ENCODE assay signal across 21 mouse cellular contexts in the genomic region with DNA sequence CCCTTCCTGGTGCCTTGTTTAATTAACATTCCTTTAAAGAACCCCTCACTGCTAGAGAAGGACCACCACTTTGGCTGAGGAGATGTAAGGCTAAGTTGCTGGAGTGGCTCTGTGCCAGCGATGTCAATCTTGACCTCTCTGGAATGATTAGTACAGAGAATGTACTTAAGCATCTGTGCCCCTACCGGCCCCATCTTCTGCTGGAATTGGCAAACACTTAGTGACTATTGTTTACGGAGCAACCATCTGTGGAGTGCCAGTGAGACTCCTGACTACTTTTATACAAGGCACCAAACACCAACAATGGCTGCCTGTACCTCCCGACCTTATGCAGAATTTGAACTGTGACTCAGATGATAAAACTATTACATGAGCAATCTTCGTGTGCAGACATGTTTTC.
A peak's percentile ranks its signal among the peaks of the same experiment; 100 is the strongest.
DNase-seq lines count a peak whose midpoint lies in the region; ATAC-seq lines count a peak whose summit lies in the region.
"Had no signal": no experiment of that assay in that cellular context is flagged by ENCODE, and none has a peak within 500 bp of the region (broad histone marks: within the 10 kb centered on the region; RNA-seq: fewer than 3 reads in every experiment).

No protein-coding gene starts in this region.

- H3K4me3 ChIP-seq in hindbrain, embryonic 11.5 days (ENCODE audit: low read depth, low read length): no peak overlapping the region
- H3K4me3 ChIP-seq in hindbrain, embryonic 10.5 days: no peak overlapping the region
- no peak overlapping the region for H3K4me3 ChIP-seq in midbrain, embryonic 15.5 days
- no peak overlapping the region for H3K4me3 ChIP-seq in midbrain, embryonic 14.5 days (replicated peaks; ENCODE audit: low read depth, low read length)
- H3K4me3 ChIP-seq in embryonic facial prominence, embryonic 14.5 days (ENCODE audit: low read depth, low read length): no peak overlapping the region
- H3K4me3 ChIP-seq in neural tube, embryonic 13.5 days: no peak overlapping the region
- H3K4me3 ChIP-seq: gastrocnemius, adult 2 months; limb, embryonic 15.5 days; liver, embryonic 15.5 days; myocyte had no signal

- peak; percentile 48 for ATAC-seq in hindbrain, embryonic 11.5 days (ENCODE audit: low FRiP score)
- 0 out of 2 replicates have a peak, but pooled peaks have one; percentile 42 for ATAC-seq in midbrain, embryonic 15.5 days (replicated peaks)
- no peak for ATAC-seq in midbrain, embryonic 14.5 days (ENCODE audit: low FRiP score, low TSS enrichment)
- ATAC-seq in embryonic facial prominence, embryonic 14.5 days (ENCODE audit: low read depth): peak; percentile 57; the same call in 1 of the 2 replicates
- peak; percentile 64 for ATAC-seq in neural tube, embryonic 13.5 days (ENCODE audit: low read depth)
- ATAC-seq in erythroid progenitor cell, adult 5-6 weeks (replicated peaks; ENCODE audit: low FRiP score, poor library complexity, severe bottlenecking): no peak
- ATAC-seq: lung, postnatal 0 days had no signal

- H3K4me1 ChIP-seq in hindbrain, embryonic 11.5 days (replicated peaks; ENCODE audit: control insufficient read depth, insufficient read depth, low read length): no peaks in the 10 kb centered on the region; the same call in 1 of the 2 replicates
- no peaks in the 10 kb centered on the region for H3K4me1 ChIP-seq in hindbrain, embryonic 10.5 days (replicated peaks)
- peaks cover 2% of the 10 kb centered on the region; the same call in 1 of the 2 replicates for H3K4me1 ChIP-seq in midbrain, embryonic 15.5 days
- H3K4me1 ChIP-seq in midbrain, embryonic 14.5 days (ENCODE audit: control insufficient read depth, insufficient read depth, low read length): peaks cover 3% of the 10 kb centered on the region; the same call in 1 of the 2 replicates
- no peaks in the 10 kb centered on the region for H3K4me1 ChIP-seq in embryonic facial prominence, embryonic 14.5 days (ENCODE audit: control insufficient read depth, insufficient read depth, low read length)
- H3K4me1 ChIP-seq in neural tube, embryonic 13.5 days (replicated peaks): peaks cover 17% of the 10 kb centered on the region
- H3K4me1 ChIP-seq: limb, embryonic 15.5 days; liver, embryonic 15.5 days had no signal

- no peak overlapping the region for H3K4me2 ChIP-seq in hindbrain, embryonic 11.5 days (replicated peaks; ENCODE audit: low read depth, low read length)
- no peak overlapping the region for H3K4me2 ChIP-seq in midbrain, embryonic 15.5 days
- no peak overlapping the region for H3K4me2 ChIP-seq in midbrain, embryonic 14.5 days (ENCODE audit: low read length)
- H3K4me2 ChIP-seq in embryonic facial prominence, embryonic 14.5 days (ENCODE audit: low read depth, low read length): no peak overlapping the region
- no peak overlapping the region for H3K4me2 ChIP-seq in neural tube, embryonic 13.5 days
- H3K4me2 ChIP-seq: heart, embryonic 11.5 days; limb, embryonic 15.5 days; liver, embryonic 15.5 days had no signal

- H3K27me3 ChIP-seq in hindbrain, embryonic 11.5 days (ENCODE audit: control insufficient read depth, insufficient read depth, low read length): no peaks in the 10 kb centered on the region
- H3K27me3 ChIP-seq in hindbrain, embryonic 10.5 days (ENCODE audit: insufficient read depth, poor library complexity, severe bottlenecking): no peaks in the 10 kb centered on the region
- no peaks in the 10 kb centered on the region for H3K27me3 ChIP-seq in midbrain, embryonic 15.5 days (replicated peaks)
- no peaks in the 10 kb centered on the region for H3K27me3 ChIP-seq in midbrain, embryonic 14.5 days (ENCODE audit: control insufficient read depth, insufficient read depth, low read length)
- H3K27me3 ChIP-seq in embryonic facial prominence, embryonic 14.5 days (replicated peaks; ENCODE audit: control insufficient read depth, insufficient read depth, low read length): no peaks in the 10 kb centered on the region
- no peaks in the 10 kb centered on the region for H3K27me3 ChIP-seq in neural tube, embryonic 13.5 days
- H3K27me3 ChIP-seq: limb, embryonic 15.5 days; liver, embryonic 15.5 days had no signal

- H3K9me3 ChIP-seq in hindbrain, embryonic 11.5 days (ENCODE audit: control insufficient read depth, low read length): no peaks in the 10 kb centered on the region
- no peaks in the 10 kb centered on the region for H3K9me3 ChIP-seq in hindbrain, embryonic 10.5 days
- H3K9me3 ChIP-seq in midbrain, embryonic 15.5 days: no peaks in the 10 kb centered on the region
- no peaks in the 10 kb centered on the region for H3K9me3 ChIP-seq in midbrain, embryonic 14.5 days (ENCODE audit: control insufficient read depth, low read length)
- H3K9me3 ChIP-seq in embryonic facial prominence, embryonic 14.5 days (ENCODE audit: control insufficient read depth, low read length): no peaks in the 10 kb centered on the region
- no peaks in the 10 kb centered on the region for H3K9me3 ChIP-seq in neural tube, embryonic 13.5 days
- H3K9me3 ChIP-seq: limb, embryonic 15.5 days; liver, embryonic 15.5 days had no signal

- no peaks in the 10 kb centered on the region for H3K36me3 ChIP-seq in hindbrain, embryonic 11.5 days (ENCODE audit: control insufficient read depth, insufficient read depth, low read length)
- H3K36me3 ChIP-seq in hindbrain, embryonic 10.5 days: no peaks in the 10 kb centered on the region
- no peaks in the 10 kb centered on the region for H3K36me3 ChIP-seq in midbrain, embryonic 15.5 days (replicated peaks)
- no peaks in the 10 kb centered on the region for H3K36me3 ChIP-seq in midbrain, embryonic 14.5 days (ENCODE audit: control insufficient read depth, insufficient read depth, low read length)
- H3K36me3 ChIP-seq in embryonic facial prominence, embryonic 14.5 days (ENCODE audit: control insufficient read depth, insufficient read depth, low read length): no peaks in the 10 kb centered on the region
- no peaks in the 10 kb centered on the region for H3K36me3 ChIP-seq in neural tube, embryonic 13.5 days
- H3K36me3 ChIP-seq: limb, embryonic 15.5 days; liver, embryonic 15.5 days had no signal

- H3K9ac ChIP-seq in hindbrain, embryonic 11.5 days (ENCODE audit: low read depth, low read length): no peak overlapping the region
- H3K9ac ChIP-seq in midbrain, embryonic 15.5 days: no peak overlapping the region
- no peak overlapping the region for H3K9ac ChIP-seq in midbrain, embryonic 14.5 days (replicated peaks; ENCODE audit: low read length)
- no peak overlapping the region for H3K9ac ChIP-seq in embryonic facial prominence, embryonic 14.5 days (ENCODE audit: low read depth, low read length)
- no peak overlapping the region for H3K9ac ChIP-seq in neural tube, embryonic 13.5 days
- H3K9ac ChIP-seq: limb, embryonic 15.5 days; liver, embryonic 15.5 days had no signal

- no peak for DNase-seq in hindbrain, embryonic 11.5 days (ENCODE audit: low spot score)
- no peak for DNase-seq in hindbrain, embryonic 10.5 days (ENCODE audit: low spot score)
- DNase-seq in midbrain, embryonic 14.5 days: no peak
- DNase-seq in embryonic facial prominence, embryonic 14.5 days (ENCODE audit: low spot score): peak; percentile 56
- DNase-seq in yolk sac, embryonic 10.5 days (ENCODE audit: low spot score): no peak
- DNase-seq: B cell, adult 2 months; cerebellum, adult 8-10 months; gastrocnemius, adult 2 months; heart, postnatal 10 days; kidney, adult 2 months; kidney, postnatal 10 days; right cerebral cortex, postnatal 14 days; thymus, postnatal 36 days had no signal

- 47% methylated on average over 5 of the region's 5 CpGs for WGBS in hindbrain, embryonic 11.5 days
- 68% methylated on average over 5 of the region's 5 CpGs for WGBS in hindbrain, embryonic 10.5 days
- 50% methylated on average over 5 of the region's 5 CpGs for WGBS in midbrain, embryonic 15.5 days
- WGBS in midbrain, embryonic 14.5 days: 57% methylated on average over 5 of the region's 5 CpGs
- WGBS in embryonic facial prominence, embryonic 14.5 days: 79% methylated on average over 5 of the region's 5 CpGs
- WGBS in neural tube, embryonic 13.5 days: 28% methylated on average over 5 of the region's 5 CpGs

- no peak overlapping the region for H3K27ac ChIP-seq in hindbrain, embryonic 11.5 days (ENCODE audit: low read depth, low read length)
- no peak overlapping the region for H3K27ac ChIP-seq in hindbrain, embryonic 10.5 days
- H3K27ac ChIP-seq in midbrain, embryonic 15.5 days: no peak overlapping the region
- H3K27ac ChIP-seq in midbrain, embryonic 14.5 days (replicated peaks; ENCODE audit: low read depth, low read length): no peak overlapping the region
- no peak overlapping the region for H3K27ac ChIP-seq in embryonic facial prominence, embryonic 14.5 days (replicated peaks; ENCODE audit: low read depth, low read length)
- no peak overlapping the region for H3K27ac ChIP-seq in neural tube, embryonic 13.5 days (replicated peaks)
- H3K27ac ChIP-seq: gastrocnemius, adult 2 months; limb, embryonic 15.5 days; liver, embryonic 15.5 days had no signal

Comparison
In these comparisons a context has a peak if more than half of its experiments do, and no peak if none do; other contexts are left out.
1. ATAC-seq: peak in hindbrain, embryonic 11.5 days (single experiment), midbrain, embryonic 15.5 days (single experiment), embryonic facial prominence, embryonic 14.5 days (single experiment) and neural tube, embryonic 13.5 days (single experiment); none in midbrain, embryonic 14.5 days (single experiment) and erythroid progenitor cell, adult 5-6 weeks (single experiment).